Mouse (Mus musculus): Measurements from ENCODE around the gene Thbd. TPM values are rescaled to one million over a fixed set of nuclear protein-coding genes. Genes with fewer than 3 reads are reported as not detected.

The Thbd gene
- polyA plus RNA-seq, 1 experiment from 2014 or later, result 5.0 TPM

DNA sequence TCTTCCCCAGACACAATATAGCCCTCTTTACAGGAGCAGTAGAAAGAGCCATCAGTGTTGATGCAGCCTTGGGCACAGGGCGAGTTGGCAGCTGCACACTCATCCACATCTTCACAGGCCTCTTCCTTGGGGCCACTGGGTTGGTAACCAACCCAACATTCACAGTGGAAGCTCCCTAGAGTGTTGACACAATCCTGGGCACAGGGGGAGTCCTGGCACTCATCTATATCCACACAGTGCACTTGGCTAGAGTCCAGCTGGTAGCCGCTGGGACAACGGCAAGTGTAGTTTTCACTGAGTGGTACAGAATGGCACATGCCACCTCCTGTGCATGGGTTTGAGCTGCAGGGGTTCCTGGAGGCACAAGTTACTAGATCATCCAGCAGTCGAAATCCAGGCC lies 34.2 kb upstream of the Thbd start:
- Histone ChIP-seq H3K27ac (replicated peaks) (no peak overlapping the region), H3K36me3 (no peaks in the 10 kb centered on the region), H3K9me3 (no peaks in the 10 kb centered on the region), H3K27me3 (no peaks in the 10 kb centered on the region), H3K4me3 (no peak overlapping the region), H3K9ac (replicated peaks) (no peak overlapping the region), H3K4me2 (replicated peaks) (no peak overlapping the region), H3K4me1 (no peaks in the 10 kb centered on the region)
- no peak for ATAC-seq (replicated peaks)
- WGBS, result 72% methylated on average over 4 of the region's 4 CpGs

DNA sequence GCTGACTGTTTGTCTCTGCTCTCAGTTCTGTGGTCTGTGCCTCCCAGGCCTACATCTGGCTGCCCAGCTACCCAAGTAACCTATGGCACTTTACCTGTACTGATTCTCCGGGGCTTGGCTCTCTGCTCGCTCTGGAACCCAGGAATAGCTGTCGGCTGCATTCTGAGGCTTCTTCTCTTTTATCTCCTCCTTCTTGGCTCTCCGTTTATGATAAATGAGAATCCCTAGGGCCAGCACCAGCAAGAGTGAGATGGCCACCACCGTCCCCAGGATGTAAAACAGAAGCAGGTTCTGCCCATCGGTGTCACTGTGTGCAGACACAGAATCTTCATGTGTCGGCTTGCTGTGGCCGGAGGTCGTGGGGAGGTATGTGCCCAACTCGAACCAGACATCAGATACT lies 33.4 kb upstream of the Thbd start:
- Histone ChIP-seq H3K4me3 (no peak overlapping the region), H3K4me2 (replicated peaks) (no peak overlapping the region)
- no peak for ATAC-seq (replicated peaks)

DNA sequence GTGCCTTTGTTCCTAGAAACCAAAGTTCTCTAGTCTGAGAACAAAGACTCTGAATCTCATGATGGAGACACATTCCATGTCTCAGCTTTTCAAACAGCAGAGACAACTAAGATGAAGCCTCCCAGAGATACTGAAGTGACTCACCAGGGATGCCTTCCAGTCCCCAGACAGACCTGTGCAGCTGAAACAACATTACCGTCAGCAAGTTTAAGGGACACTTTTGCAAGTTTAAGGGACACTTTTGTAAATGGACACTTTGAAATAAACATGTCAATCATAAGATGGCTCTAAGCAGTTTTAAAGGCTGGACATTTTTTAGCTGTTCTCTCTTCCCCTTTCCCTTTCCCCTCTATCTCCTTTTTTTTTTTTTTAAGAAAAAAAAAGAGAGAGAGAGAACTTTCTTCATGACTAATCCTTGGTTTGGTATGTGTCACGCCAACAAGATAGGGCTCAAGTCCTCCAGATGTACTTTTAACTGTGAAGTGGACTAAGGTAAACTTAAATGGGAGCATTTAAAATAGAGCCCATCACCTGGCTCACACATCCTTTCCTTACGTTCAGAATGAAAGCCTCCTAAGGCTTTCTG lies 31.8 kb upstream of the Thbd start:
- no peak overlapping the region for H3K27ac ChIP-seq (replicated peaks)
- no peaks in the 10 kb centered on the region for H3K4me1 ChIP-seq
- WGBS, result 76% methylated on average over 3 of the region's 3 CpGs
- no peaks in the 10 kb centered on the region for H3K36me3 ChIP-seq
- no peak for ATAC-seq (replicated peaks)
- no peak overlapping the region for H3K9ac ChIP-seq (replicated peaks)
- no peak overlapping the region for H3K4me3 ChIP-seq
- H3K9me3 ChIP-seq, result no peaks in the 10 kb centered on the region
- H3K4me2 ChIP-seq (replicated peaks), result no peak overlapping the region
- H3K27me3 ChIP-seq, result no peaks in the 10 kb centered on the region

More for the DNA sequence above, 33.4 kb upstream of the Thbd start:
- Histone ChIP-seq H3K27ac (replicated peaks) (no peak overlapping the region), H3K4me1 (no peaks in the 10 kb centered on the region), H3K27me3 (no peaks in the 10 kb centered on the region), H3K9me3 (no peaks in the 10 kb centered on the region), H3K9ac (replicated peaks) (no peak overlapping the region), H3K36me3 (no peaks in the 10 kb centered on the region)
- 89% methylated on average over 10 of the region's 10 CpGs for WGBS

DNA sequence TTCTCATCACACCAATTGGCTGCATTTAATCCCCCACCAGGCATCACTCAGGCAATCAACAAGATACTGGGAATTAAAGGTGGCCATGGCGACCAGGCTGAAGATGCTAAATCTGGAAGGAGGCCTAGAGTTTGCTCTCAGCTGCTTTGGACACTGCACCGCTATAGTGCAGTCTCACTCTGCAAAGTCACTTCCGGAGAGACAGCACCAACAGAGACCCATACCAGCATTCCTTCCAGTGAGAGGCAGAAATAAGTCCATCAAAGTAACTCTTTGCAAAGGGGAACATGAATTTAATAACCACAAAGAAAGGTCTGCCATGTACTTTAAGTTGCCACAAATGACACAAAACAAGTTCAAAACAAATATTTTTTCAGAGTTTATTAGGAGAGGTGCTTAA lies 28.3 kb upstream of the Thbd start:
- Histone ChIP-seq H3K9me3 (no peaks in the 10 kb centered on the region), H3K27me3 (no peaks in the 10 kb centered on the region), H3K36me3 (no peaks in the 10 kb centered on the region), H3K4me3 (no peak overlapping the region), H3K4me1 (no peaks in the 10 kb centered on the region), H3K27ac (replicated peaks) (no peak overlapping the region), H3K9ac (replicated peaks) (no peak overlapping the region), H3K4me2 (replicated peaks) (no peak overlapping the region)
- WGBS, result 21% methylated on average over 3 of the region's 3 CpGs
- no peak for ATAC-seq (replicated peaks)

DNA sequence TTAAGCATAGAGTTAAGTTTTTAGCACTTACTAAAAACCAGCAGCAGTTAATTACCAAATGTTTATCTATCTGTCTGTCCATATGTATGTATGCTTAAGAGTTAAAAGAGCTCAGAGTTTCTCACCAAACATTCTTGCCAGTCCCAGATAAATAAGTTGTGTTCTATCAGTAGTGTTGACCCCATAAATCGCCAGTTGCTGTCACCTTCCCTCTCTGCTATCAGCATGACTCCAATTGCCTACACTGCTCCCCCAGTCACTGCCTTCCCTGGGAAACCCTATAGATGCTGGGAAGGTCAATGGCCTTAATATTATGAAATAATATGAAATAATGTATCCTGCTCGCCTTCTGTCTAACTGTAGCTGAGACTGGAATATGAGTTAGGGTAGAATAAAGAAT lies 24.4 kb upstream of the Thbd start:
- no peak for ATAC-seq (replicated peaks)
- no peak overlapping the region for H3K4me2 ChIP-seq (replicated peaks)
- H3K9ac ChIP-seq (replicated peaks), result no peak overlapping the region
- H3K27ac ChIP-seq (replicated peaks), result no peak overlapping the region
- no peak overlapping the region for H3K4me3 ChIP-seq
- no peaks in the 10 kb centered on the region for H3K4me1 ChIP-seq
- H3K27me3 ChIP-seq, result no peaks in the 10 kb centered on the region
- no peaks in the 10 kb centered on the region for H3K9me3 ChIP-seq
- 78% methylated on average over 2 of the region's 2 CpGs for WGBS
- H3K36me3 ChIP-seq, result no peaks in the 10 kb centered on the region

DNA sequence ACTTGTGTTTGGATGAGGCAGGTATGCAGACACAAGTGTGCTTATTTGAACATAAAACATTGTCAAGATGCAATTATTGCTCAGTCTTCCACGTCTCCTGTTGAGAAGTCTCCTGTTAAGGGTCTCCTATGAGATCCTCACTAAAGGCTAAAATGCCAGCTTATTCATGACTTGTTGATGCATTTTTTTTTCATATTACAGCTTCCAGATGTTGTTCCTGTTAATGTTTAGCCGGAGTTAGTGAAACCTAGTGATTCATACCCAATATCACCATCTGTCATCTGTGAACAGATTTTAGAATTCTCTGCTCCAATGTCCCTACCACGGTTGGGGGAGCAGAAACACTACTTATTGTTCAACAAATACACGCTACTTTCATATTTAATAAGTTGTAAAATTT lies 23.0 kb upstream of the Thbd start:
- no peaks in the 10 kb centered on the region for H3K9me3 ChIP-seq
- no peaks in the 10 kb centered on the region for H3K36me3 ChIP-seq
- no peaks in the 10 kb centered on the region for H3K4me1 ChIP-seq
- WGBS, result 77% methylated on average over 4 of the region's 4 CpGs
- no peak overlapping the region for H3K9ac ChIP-seq (replicated peaks)
- no peaks in the 10 kb centered on the region for H3K27me3 ChIP-seq
- no peak overlapping the region for H3K4me3 ChIP-seq
- no peak for ATAC-seq (replicated peaks)
- H3K27ac ChIP-seq (replicated peaks), result no peak overlapping the region
- no peak overlapping the region for H3K4me2 ChIP-seq (replicated peaks)

DNA sequence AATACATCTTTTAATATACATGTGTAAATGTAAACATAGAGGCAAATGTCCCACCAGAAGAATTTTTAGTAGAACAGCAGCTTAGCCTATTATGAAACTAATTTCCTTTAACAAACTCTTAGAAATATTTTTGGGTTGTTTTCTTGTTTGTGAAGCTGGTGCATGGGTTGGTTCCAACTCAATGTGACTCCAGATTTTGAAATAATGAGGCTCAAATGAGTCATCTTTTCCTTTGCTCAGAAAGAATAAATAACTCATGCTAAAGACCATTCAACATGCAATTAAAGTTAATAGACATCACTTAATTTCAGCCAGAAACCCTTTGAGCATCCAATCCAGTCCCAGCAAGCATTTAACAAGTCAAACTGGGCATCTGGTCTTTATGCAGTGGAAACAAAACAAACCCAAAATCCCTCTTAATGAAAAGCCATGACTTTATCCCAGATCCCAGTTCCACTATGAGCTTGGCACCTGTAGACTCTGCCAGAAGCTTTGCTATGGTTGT lies 21.1 kb upstream of the Thbd start:
- Histone ChIP-seq H3K27me3 (no peaks in the 10 kb centered on the region), H3K4me3 (no peak overlapping the region), H3K9ac (replicated peaks) (no peak overlapping the region), H3K36me3 (no peaks in the 10 kb centered on the region), H3K27ac (replicated peaks) (no peak overlapping the region), H3K4me1 (no peaks in the 10 kb centered on the region), H3K9me3 (no peaks in the 10 kb centered on the region), H3K4me2 (replicated peaks) (no peak overlapping the region)
- no peak for ATAC-seq (replicated peaks)

DNA sequence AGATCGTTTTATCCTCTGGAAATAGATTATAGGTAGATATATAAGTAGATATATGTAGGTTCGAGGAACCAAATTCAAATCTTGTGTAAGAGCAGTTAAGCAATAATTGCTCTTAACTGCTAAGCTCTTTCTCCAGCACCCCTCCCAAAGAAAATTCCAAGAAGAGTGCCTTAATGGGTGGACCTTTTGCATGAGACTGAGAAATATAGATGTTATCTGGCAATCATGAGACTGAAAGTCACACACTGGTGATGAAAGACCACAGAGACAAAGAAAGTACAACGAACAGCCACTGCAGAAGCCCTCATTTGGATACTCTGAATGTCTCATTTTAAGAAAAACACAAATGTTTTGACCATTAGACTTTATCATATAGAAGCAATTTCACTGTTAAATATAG lies 20.5 kb upstream of the Thbd start:
- no peak overlapping the region for H3K27ac ChIP-seq (replicated peaks)
- no peak overlapping the region for H3K4me3 ChIP-seq
- no peaks in the 10 kb centered on the region for H3K9me3 ChIP-seq
- no peak overlapping the region for H3K9ac ChIP-seq (replicated peaks)
- WGBS, result 84% methylated on average over 3 of the region's 3 CpGs
- H3K27me3 ChIP-seq, result no peaks in the 10 kb centered on the region
- no peak overlapping the region for H3K4me2 ChIP-seq (replicated peaks)
- no peak for ATAC-seq (replicated peaks)
- H3K4me1 ChIP-seq, result no peaks in the 10 kb centered on the region
- H3K36me3 ChIP-seq, result no peaks in the 10 kb centered on the region

DNA sequence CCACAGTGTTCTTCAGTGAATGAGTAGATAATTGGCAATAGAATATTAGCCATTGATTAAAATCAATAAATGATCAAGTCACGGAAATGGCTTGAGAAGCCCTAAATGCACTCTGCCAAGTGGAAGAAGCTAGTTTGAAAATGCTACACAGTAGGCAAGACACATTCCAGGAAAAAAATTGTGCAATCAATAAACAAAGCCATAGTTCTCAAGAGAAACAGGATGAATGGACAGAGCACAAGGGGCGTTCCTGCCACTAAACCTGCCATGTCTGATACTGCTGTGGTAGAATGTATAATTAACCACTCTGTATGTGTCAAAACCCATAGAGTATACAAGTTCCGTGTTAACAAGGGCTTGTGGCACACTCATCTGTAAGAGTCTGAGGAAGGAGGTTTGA lies 19.6 kb upstream of the Thbd start:
- Histone ChIP-seq H3K4me3 (no peak overlapping the region), H3K36me3 (no peaks in the 10 kb centered on the region), H3K4me2 (replicated peaks) (no peak overlapping the region), H3K27me3 (no peaks in the 10 kb centered on the region), H3K27ac (replicated peaks) (no peak overlapping the region), H3K9me3 (no peaks in the 10 kb centered on the region), H3K4me1 (no peaks in the 10 kb centered on the region), H3K9ac (replicated peaks) (no peak overlapping the region)
- ATAC-seq (replicated peaks), result no peak
- WGBS, result 72% methylated on average over 3 of the region's 3 CpGs

DNA sequence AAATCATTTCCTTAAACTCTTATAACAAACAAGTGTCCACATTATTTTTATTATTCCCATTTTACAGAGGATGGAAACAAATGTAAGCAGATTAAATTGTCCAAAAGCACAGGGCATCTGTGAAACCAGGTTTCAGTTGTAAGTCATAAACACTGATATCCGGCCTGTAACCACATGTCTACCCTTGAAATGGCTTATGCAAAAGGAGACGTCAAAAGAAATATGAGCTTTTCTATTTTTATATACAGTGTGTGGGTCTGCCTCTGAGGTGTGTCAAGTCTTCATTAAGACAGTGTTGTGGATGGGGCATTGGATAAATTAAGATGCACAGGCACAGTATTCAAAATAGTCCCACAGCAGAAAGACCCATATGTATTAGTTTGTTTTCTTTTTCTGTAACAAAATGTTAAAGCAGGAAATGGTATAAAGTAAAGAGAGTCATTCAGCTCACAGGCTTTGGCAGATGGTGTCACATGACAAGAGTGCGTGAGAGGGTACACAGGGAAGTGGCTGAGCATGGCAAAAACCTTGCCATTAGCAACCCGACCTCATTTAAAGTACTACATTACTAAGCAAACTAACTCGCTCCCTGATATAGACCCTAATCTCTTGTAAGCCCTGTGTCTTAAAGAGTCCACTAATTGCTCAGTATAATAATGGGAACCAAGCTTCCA lies 17.9 kb upstream of the Thbd start:
- H3K4me2 ChIP-seq (replicated peaks), result no peak overlapping the region
- WGBS, result 82% methylated on average over 5 of the region's 5 CpGs
- no peak for ATAC-seq (replicated peaks)
- H3K9ac ChIP-seq (replicated peaks), result no peak overlapping the region
- no peaks in the 10 kb centered on the region for H3K36me3 ChIP-seq
- H3K4me1 ChIP-seq, result no peaks in the 10 kb centered on the region
- no peak overlapping the region for H3K4me3 ChIP-seq
- H3K9me3 ChIP-seq, result no peaks in the 10 kb centered on the region
- H3K27me3 ChIP-seq, result no peaks in the 10 kb centered on the region
- H3K27ac ChIP-seq (replicated peaks), result no peak overlapping the region

DNA sequence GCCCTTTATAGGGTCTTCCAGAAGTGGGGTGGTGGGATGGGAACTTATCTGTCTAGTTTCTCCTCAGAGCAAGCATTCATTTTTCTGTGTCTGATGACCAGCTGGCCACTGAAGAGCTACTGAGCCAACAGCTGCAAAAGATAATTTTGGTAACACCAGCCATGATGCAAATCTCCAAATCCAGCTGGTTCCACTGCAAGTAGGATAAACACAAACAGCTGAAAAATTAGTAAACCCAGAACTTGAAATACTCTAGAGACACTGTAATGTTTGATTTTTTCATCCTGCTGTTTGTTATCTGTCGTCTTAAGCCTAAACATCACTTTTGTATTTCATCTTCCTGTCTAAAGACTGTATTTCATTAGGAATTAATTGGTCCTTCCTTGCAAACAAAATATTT lies 13.7 kb upstream of the Thbd start:
- no peaks in the 10 kb centered on the region for H3K36me3 ChIP-seq
- no peak overlapping the region for H3K9ac ChIP-seq (replicated peaks)
- H3K4me3 ChIP-seq, result no peak overlapping the region
- 81% methylated on average over 1 of the region's 1 CpGs for WGBS
- H3K27me3 ChIP-seq, result no peaks in the 10 kb centered on the region
- no peaks in the 10 kb centered on the region for H3K4me1 ChIP-seq
- H3K9me3 ChIP-seq, result no peaks in the 10 kb centered on the region
- H3K4me2 ChIP-seq (replicated peaks), result no peak overlapping the region
- ATAC-seq (replicated peaks), result no peak
- H3K27ac ChIP-seq (replicated peaks), result no peak overlapping the region

DNA sequence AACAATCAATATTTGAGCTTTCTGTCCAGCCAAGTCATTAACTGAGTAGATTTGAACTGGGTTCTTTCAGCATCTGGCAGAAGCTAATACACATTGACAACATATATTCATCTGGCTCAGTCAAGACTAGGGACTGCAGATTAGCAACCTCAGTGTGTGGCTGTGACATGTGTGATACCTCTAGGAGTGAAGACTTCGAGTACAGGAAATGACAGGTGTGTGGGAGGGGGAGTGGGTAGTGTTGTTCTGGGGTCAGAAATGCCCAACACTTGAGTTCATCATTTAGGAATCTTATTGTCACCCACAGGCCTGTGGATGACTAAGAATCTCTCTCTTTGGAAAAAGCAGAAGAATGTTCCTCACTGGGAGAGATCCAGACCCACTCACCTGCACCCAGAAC lies 13.1 kb upstream of the Thbd start:
- 49% methylated on average over 1 of the region's 1 CpGs for WGBS
- no peak overlapping the region for H3K4me2 ChIP-seq (replicated peaks)

DNA sequence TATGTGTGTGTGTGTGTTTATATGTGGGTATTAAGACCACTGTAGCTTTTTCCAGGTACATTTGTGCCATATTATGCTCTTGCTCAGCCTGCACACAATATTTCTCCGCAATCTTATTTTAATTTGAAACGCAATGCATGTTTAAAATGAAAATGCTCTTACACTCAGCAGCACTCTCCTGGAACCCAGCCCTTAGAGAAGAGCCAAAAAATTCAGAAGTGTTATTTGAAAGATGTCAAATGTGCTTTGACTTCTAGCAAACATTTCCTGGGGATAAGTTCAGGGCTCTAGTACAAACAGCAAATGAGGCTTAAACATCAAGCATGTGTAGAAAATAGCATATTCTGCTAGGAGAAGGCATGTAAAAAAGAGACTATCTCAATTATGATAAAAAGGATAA lies 11.8 kb upstream of the Thbd start:
- WGBS, result 81% methylated on average over 2 of the region's 2 CpGs
- Histone ChIP-seq H3K27me3 (no peaks in the 10 kb centered on the region), H3K27ac (replicated peaks) (no peak overlapping the region), H3K4me1 (no peaks in the 10 kb centered on the region), H3K4me2 (replicated peaks) (no peak overlapping the region), H3K9me3 (no peaks in the 10 kb centered on the region), H3K9ac (replicated peaks) (no peak overlapping the region), H3K36me3 (no peaks in the 10 kb centered on the region), H3K4me3 (no peak overlapping the region)
- ATAC-seq (replicated peaks), result no peak

More for the DNA sequence above, 13.1 kb upstream of the Thbd start:
- H3K9me3 ChIP-seq, result no peaks in the 10 kb centered on the region
- no peaks in the 10 kb centered on the region for H3K27me3 ChIP-seq
- no peaks in the 10 kb centered on the region for H3K4me1 ChIP-seq
- ATAC-seq (replicated peaks), result no peak
- no peak overlapping the region for H3K4me3 ChIP-seq
- no peak overlapping the region for H3K27ac ChIP-seq (replicated peaks)
- no peak overlapping the region for H3K9ac ChIP-seq (replicated peaks)
- no peaks in the 10 kb centered on the region for H3K36me3 ChIP-seq
